Mouse (Mus musculus): ENCODE measurements around the gene Krtcap2. TPM values are rescaled to one million over a fixed set of nuclear protein-coding genes. Genes with fewer than 3 reads are reported as not detected.
A peak's percentile ranks its signal among the peaks of the same experiment; 100 is the strongest.

Krtcap2 gene
- total RNA-seq, 2 experiments from 2014 or later = 78.1 to 93.1 TPM

DNA sequence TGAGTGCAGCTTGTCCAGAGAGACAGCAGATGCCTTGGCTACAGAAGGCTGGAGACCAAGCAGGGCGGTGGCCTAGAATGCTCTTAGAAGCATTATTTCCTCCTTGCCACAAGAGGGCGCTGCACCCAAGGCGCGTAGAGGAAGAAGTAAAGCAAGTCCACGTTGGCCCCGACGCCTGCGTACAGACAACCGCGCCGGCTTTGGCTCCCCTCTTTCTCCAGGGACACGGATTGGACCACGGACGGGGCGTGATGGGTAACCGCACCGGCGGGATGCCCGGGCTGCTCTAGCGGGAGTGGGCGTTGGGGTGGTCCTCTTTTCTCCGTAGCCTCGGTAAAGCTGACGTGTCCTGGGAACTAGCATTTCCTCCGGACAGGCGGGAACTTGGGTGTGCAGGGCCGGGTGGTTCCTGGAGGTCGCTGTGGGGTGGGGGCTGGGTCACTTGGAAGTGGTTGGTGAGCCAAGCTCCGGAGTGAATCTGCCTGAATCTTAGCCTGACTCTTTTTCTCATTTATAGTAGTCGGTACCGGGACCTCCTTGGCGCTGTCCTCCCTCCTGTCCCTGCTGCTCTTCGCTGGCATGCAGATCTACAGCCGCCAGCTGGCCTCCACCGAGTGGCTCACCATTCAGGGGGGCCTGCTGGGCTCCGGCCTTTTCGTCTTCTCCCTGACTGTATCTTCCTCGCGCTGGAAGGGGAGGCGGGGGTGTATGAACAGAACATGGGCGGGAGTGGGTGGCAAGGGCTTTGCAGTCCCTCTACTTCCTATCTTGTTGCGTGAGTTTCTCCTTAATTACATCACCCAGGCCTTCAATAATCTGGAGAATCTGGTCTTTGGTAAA, 715 bp downstream of the Krtcap2 start, which contains the start of gene Trim46:
Gene Trim46 (minus strand): TSS at position 49 of the 840 bp plus-strand sequence.
- DNase-seq = peak; percentile 87

DNA sequence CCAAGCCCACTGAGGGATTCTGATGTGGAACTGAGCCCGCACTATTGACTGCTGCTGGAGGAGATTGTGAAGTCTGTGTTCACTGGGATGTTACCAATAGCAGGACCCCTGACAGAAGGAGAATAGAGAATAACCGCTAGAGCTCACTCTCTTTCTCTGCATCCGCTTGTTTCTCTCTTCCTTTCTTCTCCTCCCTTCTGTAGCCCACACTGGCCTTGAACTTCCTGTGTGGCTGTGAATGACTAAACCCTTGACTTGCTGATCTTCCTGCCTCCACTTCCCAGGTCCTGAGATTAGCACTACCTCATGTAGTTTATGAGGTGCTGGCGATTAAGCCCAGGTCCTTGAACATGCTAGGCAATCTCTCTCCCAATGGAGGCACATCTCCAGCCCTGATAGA, 1.7 kb downstream of the Krtcap2 start:
- no peak for DNase-seq

DNA sequence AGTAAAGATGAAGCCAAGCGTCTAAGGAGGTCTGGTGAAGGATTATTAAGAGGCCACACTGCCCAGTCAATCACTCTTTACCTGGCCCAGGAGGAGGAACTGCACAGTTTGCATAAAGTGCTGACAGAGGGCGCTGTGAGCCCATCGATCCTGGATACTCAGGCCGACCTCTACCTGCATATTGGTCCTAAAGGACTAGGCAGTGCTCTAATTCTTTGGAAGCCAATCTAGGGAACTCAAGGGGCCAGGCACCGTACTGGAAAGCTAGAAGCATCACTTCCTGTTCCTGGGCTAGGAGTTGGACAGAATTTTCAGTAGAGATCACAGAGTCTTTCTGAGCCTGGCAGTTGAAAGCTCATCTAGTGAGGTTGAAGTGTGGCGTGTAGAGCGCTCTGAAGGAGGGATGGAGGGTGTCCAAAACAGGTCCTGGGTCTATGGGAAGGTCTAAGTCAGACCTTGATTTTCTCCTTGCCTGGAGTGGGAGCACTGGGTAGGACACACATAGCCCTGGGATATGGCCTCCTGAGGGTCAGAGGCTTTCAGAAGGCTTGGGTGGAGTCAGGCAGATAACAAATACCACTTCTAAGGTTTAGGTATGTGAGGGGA, 4.8 kb downstream of the Krtcap2 start:
- DNase-seq = no peak

DNA sequence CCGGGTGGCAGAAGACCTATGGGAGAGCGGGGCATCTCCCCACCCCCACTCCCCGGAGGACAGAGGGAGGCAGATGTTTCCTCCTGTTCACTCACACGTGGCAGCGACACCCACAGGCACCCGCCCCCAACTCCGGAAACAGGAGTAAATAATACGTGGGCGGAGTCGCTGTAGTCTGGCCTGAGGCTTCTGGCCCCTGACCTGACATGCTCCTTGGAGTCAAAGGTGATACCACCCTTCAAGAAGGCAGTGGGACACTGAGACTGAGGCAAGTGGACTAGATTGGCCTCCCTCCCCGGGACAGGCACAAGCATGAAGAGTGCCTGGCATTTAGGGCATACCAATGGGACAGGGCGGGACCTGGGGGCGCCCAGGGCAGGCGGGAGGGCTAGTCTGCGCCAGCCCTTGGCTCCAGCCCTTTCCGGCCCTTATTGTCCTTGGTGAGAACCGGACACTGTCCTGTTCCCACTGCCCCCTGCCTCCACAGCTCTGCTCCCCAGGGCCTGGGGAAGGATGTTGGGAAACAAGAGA, 5.7 kb downstream of the Krtcap2 start:
- DNase-seq = no peak

DNA sequence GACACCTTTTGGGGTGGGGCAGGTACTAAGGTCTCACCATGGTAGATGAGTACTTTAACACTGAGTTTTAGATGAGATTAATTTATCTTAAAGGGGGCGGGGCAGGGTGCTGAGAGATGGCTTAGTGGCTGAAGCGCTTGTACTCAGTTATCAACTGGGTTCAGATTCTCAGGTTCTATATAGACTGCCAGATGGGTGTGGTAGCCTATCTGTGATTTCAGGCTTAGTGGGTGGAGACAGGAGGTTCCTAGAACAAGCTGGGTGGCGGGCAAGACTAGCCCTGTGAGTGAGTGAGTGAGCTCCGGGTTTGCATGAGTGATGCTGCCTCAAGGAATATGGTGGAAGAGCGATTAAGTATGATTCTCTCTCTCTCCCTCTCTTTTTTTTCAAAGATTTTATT, 9.2 kb downstream of the Krtcap2 start:
- DNase-seq = no peak

DNA sequence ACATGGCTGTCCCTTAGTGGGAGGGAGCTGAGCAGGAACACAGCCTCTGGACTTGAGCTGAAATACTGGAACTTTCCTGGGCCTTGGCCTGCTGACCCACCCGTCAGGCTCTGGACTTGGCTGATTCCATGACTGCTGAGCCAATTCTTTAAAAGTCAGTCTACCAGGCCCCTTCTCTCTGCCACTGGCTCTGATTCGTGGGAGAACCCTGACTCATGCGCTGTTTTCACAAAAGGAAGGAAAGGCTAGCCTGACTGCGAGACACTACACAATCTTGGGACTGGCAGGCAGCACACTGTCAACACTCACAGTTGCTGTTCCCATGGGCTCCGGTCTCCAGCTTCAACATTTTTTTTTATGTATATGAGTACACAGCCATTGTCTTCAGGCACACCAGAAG, 10.4 kb downstream of the Krtcap2 start:
- no peak for DNase-seq

DNA sequence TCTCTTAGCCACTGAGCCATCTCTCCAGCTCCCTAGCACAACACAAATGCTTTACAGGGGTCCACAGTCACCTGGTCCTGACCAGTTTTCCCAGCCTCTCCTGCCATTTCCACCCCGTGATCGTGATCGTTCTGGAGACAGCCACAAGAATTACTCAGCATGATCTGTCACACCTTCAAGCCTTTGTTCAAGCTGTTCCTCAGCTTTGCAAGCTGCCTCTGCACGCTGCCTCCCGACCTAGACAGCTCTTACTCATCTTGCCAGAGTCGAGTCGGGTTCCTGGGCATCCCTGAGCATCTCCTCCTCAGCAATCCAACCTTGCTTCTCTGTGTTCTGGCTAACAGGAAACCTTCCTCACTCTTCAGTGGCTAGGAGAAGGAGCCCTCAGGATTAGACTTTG, 13.3 kb downstream of the Krtcap2 start, which contains the start of gene Dpm3:
Gene Dpm3 (plus strand): TSS at position 283 of the 400 bp plus-strand sequence.
- no peak for DNase-seq

DNA sequence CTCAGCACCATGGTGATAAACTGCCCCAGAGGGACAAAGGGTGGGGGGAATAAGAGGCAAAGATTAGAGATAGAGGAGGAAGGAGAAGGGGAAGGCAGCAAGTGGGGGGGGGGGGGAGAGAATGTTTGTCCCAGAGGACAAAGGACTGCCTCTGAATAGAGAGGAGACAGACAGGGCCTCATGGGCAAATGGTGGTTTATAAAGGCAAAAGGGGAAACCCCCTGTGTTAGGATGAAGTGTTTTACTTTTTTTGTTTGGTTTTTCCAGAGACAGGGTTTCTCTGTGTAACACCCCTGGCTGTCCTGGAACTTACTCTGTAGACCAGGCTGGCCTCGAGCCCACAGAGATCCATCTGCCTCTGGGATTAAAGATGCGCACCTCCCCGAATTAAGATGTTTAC, 14.4 kb downstream of the Krtcap2 start:
- no peak for DNase-seq

DNA sequence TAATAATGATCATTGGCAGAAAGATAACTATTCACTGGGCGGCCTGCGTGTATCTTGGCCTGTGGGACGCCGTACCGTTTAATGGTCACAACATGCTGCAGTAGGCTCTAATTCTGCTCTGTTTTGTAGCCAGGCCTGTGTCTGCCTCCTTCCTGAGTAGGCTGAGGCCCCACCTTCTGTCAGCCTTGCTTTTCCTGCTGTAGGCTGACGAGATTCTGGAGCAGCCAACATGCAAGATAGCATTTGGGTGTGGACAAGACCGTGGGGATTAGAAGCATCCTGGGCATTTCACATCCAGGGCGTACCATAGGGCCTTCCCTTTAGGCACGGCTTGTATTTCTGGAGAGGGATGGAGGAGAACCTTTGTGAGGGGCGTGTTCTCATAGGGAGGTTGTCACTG, 16.7 kb downstream of the Krtcap2 start:
- DNase-seq = no peak

DNA sequence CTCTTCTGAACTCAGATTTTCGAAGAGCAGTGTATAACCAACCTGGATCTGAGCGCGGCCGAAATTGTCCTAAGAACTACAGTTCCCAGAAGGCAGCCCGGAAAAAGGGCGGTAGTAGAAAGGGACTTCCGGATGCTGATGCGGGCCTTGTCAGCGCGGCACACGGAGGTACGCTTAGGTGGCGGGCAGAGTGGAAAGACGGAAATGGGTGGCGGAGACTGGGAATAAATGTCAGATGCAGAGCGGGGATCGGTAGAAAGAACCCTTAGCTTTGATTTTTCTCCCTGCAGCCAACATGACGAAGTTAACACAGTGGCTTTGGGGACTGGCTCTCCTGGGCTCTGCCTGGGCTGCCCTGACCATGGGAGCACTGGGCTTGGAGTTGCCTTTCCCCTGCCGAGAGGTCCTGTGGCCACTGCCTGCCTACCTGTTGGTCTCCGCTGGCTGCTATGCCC, 20.7 kb downstream of the Krtcap2 start:
- DNase-seq = peak; percentile 67

DNA sequence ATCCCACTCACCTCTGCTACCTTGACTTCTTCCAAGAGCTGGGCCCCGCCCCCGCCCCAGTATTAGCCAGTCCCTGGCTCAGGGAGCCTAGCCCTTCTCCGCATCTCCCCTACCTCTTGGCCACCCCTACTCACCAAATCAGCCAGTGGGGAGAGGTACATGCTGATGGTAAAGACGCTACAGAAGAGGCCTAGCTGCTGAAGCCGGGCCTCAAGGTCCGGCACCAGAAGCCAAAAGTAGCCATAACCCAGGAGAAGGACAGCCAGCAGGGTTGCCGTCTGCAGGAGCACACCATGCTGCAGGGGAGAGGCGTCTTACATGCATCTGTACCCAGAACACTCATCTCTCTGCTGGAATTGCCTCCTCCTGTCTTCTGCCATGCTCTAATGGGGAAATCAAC, 23.1 kb downstream of the Krtcap2 start:
- DNase-seq = no peak

DNA sequence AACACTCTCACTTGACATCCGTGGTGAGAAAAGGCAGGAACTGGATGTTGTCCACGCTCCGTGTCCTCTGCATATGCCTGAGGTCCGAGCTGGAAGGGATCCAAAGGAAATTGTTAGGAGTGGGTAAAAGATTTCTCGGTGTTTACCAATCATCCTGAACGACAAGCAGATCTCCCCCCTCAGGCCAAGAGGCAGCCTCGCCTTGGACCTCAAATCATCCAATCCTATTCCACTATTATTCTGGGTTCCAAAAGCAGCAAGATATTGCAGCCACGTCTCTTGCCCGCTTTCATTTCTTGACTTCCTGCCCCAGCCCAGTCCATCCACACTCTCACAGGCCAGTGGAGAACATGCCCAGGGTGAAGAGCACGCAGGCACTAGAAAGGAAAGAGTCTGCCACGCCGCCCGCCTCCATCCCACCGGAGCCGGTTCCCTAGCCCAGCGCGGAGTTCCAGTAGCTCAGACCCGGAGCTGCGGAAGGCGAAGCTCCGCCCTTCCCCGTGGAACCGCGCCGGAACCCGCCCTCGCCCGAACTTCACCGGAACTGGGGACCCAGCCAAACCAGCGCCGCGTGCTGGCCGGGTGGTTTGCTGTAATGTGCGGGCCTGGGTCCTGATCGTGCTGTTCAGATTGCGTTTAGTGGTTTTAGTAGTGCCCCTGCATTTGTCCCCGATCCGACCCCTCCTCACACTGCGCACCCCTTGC, 24.4 kb downstream of the Krtcap2 start, which contains the start of gene Slc50a1:
Gene Slc50a1 (minus strand): TSS at position 520 of the 705 bp plus-strand sequence.
- peak; percentile 94 for DNase-seq

DNA sequence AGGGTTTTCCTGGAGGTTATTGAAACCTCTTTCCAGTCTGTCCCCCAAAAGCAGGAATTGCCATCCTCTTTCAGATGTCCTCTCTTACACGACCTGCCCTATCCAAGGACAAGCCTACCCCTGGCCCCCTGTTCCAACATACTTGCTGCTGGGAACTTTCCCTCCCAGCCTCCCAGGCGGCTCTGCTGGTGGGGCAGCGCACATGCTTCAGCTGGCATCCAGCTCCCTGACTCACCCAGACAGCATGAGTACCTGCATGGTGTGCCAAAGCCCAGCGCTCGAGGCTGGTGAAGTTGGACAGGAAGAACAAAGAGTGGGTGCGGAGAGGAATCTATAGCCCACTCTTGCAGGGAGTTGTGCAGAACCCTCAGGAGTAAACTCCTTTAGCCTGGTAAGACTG, 25.1 kb downstream of the Krtcap2 start:
- DNase-seq = peak; percentile 41

DNA sequence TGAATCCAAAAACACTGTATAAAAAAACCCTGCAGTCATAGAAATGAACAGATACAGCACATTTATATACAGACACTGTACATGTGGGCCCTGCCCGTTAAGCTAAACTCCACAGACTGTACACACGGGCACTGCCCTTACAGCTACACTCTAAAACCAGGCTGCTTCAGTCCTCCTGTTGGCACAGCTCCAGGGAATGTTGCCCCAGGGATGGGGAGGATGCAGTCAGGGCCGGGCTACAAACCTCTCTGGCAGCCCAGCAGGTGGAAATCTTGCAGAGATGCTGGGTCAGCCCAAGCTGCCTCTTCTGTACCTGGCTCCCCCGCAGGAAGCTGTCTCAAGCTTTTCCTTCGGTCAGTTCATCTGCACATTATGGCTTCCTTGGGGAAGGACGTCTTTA, 26.0 kb downstream of the Krtcap2 start:
- DNase-seq = peak; percentile 29

DNA sequence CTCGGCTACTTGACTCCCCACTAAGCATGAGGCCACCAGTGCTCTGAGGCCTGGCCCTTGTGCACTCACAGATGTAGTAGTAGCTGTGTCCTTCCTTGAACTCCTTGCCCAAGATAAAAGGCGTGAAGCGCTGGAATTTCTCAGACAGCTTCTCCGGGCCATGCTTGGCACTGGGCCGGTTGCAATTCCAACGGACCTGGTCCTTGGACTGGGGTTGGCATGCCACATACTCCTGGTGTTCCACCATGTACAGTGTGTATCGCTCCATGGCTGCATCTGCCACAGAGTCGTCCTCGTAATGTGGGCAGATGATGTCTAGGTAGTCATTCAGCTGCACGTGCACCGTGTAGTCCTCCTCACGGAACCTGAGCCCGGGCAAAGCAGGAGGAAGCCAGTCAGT, 30.3 kb downstream of the Krtcap2 start:
- no peak for DNase-seq

DNA sequence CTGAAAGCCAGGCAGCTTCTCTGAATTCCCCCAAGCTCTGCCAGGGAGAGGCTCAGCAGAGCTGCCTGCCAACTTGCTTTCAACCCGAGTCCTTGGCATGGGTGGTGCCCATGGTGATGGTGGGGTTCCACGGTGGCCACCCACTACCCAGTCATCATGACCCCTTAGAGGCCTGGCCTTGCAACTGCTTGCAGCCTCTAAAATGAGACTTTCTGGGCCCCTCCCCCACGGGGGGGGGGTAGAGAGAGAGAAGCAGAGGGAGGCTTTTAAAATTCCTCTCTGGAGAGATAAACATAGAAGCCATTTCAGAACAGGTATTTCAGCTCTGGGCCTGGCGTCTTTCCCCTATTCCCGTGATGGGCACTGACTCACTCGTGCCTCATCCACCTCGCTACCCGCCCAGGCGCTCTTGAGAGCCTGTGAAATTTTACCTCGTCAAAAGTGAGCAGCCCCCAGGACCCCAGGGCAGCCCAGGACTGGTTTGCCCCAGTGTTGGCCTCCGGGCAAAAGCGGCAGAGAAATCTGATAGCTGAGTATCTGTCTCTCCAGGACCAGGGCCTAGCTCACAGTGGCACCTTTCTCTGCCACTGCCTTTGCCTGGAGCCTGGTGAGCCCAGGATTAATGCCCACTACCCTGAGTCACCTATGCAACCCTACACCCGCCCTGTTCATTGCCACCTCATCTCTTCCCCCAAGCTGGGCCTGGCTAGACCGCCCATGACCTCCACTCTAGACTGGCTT, 31.7 kb downstream of the Krtcap2 start:
- no peak for DNase-seq

DNA sequence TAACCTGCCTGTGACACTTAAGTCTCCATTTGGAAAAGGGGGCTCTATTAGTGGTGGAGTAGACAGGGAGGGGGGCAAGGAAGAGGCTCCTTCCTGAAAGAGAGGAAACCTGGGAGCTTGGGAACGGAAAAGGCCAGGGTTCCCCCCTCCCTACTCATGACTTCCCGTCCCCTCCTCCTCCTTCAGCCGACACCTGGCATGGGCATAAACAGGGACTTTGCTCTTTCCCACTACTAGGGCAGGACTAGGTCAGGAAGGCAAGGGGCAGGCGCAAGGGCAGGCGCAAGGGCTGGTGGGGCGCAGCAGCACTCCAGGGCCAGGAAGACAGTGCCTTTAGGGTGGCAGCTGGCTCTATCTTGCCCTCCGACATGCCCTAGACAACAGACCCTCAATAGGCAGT, 32.3 kb downstream of the Krtcap2 start:
- DNase-seq = no peak

DNA sequence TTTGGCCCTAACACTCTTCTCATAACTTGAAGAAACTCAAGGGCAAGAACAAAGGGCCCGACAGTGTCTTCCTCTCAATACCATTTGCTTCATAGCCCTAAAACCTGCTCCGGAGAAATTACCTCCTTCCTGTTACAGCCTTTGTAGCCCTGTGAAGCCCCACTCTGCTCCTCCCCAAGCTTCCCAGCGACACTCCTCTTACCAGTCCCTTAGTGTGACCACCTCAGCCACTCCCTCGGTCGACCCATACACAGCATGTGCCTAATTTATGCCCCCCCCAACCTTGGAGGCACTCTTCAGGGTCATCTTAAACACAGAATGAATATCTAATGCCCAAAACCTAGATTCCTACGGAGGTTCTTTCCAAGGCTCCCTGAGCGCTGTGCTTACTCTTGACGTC, 32.9 kb downstream of the Krtcap2 start:
- DNase-seq = no peak

DNA sequence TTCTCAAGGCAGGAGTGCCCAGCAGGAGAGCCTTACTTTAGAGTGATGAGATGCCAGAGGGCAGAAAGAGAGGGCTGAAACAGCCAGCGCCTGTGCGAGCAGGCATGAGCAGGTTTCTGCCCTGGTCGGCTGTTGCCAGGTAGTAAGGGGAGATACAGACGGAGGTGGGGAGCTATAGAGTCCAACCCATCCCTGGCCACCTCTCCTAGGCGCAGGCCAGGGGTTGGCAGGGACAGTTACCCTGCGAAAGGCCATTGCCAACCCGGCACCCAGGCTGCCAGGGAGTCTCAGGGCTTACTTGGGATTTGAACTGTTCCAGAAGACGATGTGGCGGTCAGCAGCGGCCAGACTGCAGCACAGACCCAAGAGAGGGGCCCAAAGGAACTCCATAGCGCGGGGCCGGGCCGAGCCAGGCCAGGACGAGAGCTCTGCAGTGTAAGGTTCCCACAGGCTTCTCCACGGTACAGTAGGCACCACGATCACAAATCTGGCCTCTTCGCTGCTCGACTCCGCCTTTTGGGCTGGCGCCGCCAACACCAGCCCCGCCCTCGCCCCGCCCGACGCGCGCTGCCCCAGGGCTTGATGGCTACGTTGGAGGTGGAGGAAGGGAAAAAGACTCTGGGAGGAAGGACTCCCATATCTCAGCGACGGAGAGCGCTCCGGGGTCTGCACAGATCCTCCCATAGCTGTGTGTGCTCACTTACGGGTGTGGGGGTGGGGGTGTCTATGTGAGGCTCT, 33.6 kb downstream of the Krtcap2 start:
- peak; percentile 82 for DNase-seq

DNA sequence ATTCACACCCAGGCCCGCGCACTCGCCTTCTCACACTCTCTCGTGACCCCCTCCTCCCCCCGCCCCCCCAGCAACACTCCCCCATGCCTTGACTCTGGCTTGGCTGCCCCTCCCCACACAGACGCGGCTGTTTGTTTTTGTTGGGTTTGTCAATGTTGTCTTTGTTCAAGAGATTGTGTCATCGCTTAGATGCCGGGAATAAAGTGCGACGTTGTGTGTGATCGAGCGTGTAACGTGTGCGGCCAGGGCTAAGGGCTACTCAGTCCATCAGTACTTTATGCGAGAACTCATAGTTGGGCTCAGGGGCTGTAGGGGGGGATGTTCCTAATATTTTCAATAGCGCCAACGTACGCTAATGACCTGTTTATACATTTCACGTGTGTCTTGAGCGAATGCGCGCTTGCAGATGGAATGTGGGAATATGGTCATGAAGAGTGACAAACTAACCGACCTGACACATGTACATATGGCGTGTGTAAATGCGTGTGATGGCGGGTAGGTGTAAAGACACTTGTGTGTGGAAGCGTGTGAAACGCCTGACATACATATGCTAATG, 34.4 kb downstream of the Krtcap2 start:
- DNase-seq = no peak
